Mouse (Mus musculus) heart, postnatal 14 days (tissue): ENCODE measurements around the gene Asb2. TPM values are rescaled to one million over a fixed set of nuclear protein-coding genes. Genes with fewer than 3 reads are reported as not detected.

Source experiments
- DNase-seq, 2 experiments: peaks; one replicate each; pipeline ENCODE4 v3.0.0; 2021 to 2022
- intact Hi-C: fragments of 180-260 bp; cut with DNase I; formaldehyde crosslinking; loops from one replicate; pipeline ENCODE4 v1.15.1; 2025
- total RNA-seq, 2 experiments: library from RNA; stranded (reverse); gene quantifications; 2 replicates each; pipeline ENCODE4 v1.2.3; 2021

Asb2 gene
- total RNA-seq, 2 experiments from 2014 or later = 470 to 485 TPM

DNA sequence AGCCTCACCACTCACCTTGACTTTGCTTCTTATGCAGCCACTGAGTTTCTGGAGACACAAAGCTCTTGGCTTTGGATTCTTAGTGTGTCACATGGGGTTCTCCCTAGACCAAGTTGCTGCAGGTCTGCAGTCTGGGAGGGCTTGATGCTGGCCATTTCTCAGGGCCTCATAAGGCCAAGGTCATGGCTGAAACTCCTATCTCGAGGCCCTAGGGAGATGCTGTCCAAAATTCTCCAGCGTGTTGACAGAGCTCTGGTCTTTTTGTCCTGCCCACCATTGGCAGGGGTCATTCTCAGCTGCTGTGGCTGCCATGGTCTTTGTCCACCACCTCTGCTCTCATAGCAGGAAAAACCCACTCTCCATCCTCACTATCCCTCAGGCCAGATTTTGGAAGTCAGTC lies 11.4 kb upstream of the Asb2 start:
- intact Hi-C loops = loop anchor here (1.0 kb wide), 1 partner anchor 42 kb away; no protein-coding TSS in a partner anchor
- DNase-seq = no peak

GRCm38 (mm10) chr12:103362336-103362735 lies 6.5 kb upstream of the Asb2 start:
- intact Hi-C loops = no loop called here
- DNase-seq = peak; percentile 52 to 57

- DNase-seq = no peak
Measured at GRCm38 (mm10) chr12:103361539-103362307, 5.9 kb upstream of the Asb2 start.

DNA sequence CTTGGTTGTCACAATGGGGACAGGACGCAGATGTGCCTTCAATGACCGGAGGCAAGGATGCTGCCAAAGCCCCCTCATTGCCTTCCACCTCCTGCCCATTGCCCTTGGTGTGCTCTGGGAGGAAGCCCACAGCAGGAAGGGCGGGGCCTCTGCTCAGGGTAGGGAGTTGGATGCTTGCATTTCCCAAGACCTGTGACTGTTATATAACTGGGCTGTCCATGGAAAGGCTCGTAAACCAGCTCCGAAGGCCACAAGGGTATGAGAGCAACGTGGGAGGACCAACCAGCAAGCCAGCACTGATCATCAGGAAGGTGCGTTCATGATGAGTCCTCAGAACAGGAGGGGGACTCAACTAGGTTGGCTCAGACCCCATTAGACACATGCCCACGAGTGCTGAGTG lies 5.0 kb upstream of the Asb2 start:
- DNase-seq = no peak
- intact Hi-C loops = no loop called here

More at GRCm38 (mm10) chr12:103361539-103362307, 5.9 kb upstream of the Asb2 start:
- intact Hi-C loops = no loop called here

DNA sequence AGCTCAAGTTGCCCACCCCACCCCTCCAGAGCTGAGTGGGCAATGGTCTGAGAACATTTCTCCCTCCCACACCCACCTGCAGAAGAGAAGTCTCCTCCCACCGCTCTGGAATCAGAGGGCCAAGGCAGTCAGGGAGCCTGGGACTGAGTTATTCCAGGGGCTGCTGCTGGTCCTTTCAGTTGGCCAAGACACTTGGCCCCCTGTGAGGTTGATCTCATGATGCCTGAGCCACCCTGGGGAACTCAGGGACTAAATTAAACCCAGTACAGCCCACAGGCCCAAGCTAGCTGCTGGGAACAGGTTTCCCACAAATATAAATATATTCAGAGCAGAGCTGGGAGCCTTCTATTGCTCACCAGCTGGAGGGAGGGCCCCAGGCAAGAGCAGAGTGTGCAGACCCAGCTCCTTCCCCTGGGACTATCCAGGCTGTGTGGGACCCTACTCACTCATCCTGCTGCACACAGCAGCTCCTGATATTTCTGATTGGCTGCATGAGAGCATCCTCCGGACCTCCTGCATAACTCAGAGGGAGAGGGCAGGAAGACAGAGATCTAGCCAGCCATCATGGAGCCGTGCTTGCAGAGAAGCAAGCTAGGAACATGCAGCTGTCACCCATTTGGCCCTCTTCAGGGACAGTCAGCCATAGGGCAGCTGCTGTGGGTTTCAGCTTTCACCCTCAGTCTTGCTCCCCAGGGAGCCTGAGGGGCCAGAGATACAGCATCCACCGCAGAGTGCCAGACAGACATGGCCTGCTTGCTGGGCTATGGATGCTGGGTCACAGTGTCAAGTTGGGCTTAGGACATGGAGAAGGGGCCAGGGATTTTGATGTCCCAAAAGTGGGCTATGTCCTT lies 3.4 kb upstream of the Asb2 start:
- DNase-seq = no peak
- intact Hi-C loops = no loop called here

GRCm38 (mm10) chr12:103358216-103358615 lies 2.4 kb upstream of the Asb2 start:
- intact Hi-C loops = no loop called here
- DNase-seq = peak; percentile 67 to 74

DNA sequence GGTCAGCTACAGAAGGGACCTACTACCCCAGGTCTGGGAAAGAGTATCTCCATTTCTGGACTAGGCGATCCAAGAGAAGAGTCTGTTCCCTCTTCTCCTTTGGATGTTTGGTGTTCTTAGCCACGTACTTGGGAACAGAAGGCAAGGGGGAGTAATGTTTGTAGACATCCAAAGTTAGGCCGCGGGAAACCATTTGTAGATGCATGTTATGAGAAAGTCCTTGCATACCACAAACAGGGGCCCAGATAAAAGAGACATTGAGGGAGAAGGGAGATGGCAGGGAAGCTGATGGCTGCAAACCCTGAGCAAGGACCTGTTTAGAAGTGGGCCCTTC lies 581 bp upstream of the Asb2 start:
- intact Hi-C loops = no loop called here
- no peak for DNase-seq

DNA sequence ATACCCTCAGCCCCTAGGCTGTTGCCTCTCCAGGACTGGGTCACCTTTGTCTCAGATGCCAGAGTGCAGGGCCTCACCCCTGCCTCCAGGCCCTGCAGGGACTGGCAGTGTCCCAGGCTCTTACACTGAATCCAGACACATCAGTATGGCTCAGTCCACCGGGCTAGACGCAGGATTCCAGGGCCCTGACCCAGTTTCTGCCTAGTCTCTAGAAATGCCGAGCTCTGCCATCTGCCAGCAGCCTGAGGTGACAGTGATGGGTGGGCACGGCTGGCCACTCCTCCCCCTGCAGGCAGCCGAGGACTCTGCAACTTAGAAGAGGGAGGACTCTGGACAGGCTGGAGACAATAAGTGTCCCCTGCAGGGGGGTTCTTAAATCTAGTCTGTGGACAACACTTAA lies 2.3 kb downstream of the Asb2 start:
- intact Hi-C loops = no loop called here
- DNase-seq = peak; percentile 71 to 81

- intact Hi-C loops = no loop called here
- DNase-seq = peak; percentile 43 to 63
Measured at GRCm38 (mm10) chr12:103352735-103353134, 3.1 kb downstream of the Asb2 start.

- intact Hi-C loops = loop anchor here (2.0 kb wide), 1 partner anchor 20 kb away; no protein-coding TSS in a partner anchor
- peak; percentile 82 to 90 for DNase-seq
Measured at GRCm38 (mm10) chr12:103348506-103348905, 7.3 kb downstream of the Asb2 start.

DNA sequence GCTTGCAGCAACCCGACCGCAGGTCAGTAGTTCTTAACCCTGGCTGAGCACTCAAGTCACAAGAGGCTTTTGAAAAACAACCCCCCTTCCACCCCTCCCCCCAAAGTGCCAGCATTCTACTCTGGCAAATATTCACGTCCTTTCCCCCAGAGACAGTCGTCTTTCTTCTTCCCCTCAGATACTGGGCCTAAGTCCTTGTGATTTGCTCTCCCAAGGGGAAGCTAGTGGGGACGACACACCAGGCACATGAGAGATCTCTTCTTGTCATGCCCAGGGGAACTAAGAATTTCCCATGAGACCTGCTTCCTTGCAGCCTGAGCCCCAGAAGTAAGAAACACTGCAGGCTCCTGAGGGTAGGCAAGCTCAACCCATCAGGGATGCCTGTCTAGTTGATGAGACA lies 8.4 kb downstream of the Asb2 start:
- intact Hi-C loops = no loop called here
- DNase-seq = no peak

GRCm38 (mm10) chr12:103346945-103347344 lies 8.9 kb downstream of the Asb2 start:
- DNase-seq = no peak
- intact Hi-C loops = no loop called here

- intact Hi-C loops = no loop called here
- DNase-seq = no peak
Measured at GRCm38 (mm10) chr12:103344934-103345333, 10.9 kb downstream of the Asb2 start.

GRCm38 (mm10) chr12:103343456-103343855 lies 12.3 kb downstream of the Asb2 start:
- intact Hi-C loops = no loop called here
- DNase-seq = no peak

DNA sequence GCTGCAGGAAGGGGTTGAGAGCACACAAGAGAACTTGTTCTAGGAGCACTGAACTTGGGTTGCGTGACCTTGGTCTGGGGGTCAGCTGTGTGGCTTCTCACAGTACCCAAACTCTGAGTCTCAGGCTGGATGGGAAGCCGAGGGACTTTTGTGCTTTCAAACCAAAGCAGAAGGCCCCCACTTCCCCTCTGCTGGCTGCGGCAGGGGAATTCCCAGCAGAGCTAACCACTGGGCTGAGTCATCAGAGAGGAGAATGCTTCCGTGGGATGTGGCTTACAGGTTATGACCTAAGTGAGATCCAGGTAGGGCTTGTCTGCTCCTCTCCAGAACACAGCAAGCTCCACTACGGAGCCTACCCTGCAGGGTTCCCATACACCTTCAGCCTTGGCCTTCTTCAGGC lies 14.6 kb downstream of the Asb2 start:
- DNase-seq = no peak
- intact Hi-C loops = no loop called here

DNA sequence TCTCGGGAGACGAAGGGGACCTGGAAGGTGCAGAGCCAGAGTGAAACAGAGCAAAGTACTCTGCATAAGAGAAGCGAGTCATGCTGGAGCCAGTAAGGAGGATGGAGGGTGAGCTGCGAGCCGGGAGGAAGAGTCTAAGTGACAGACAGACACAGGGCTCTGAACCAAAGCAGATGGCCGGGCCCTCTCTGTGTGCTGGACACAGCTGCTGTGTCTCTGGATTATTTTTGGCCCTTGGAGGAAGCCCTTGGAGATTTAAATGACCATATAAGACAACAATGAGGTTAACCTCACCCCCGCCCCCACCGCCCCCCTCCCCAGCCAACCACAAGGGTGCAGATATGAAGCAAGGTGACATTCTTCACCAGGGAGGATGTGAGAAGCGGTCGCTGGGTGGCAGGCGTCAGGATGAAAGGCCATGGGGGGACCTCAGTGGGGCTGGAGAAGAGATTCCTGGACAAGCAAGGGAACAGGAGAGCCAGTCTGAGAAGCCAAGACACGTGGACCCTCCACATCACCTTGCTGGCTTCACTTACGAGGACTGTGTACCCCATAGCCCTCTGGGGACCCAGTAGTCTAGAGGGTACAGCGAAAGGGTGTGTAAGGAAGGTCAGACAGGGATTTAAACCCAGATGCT lies 17.5 kb downstream of the Asb2 start:
- DNase-seq = peak; percentile 48 to 63
- intact Hi-C loops = no loop called here

DNA sequence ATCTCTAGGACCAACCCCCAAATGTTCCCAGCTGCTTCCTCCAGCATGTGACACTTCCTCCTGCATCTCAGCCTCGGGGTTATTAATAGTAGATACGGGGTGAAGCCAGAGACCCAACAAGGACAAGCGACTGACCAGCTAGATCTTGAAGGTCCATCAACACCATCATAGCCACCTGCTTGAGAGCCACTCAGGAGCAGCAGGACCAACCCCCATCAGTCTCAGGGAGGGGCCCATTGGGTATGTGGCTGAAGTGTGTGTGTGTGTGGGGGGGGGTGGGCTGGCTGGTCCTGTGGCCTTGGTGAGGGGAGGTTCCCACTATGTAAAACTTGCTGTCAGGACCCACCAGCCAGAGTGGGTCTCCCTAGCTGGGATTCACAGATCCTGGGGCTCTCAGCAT lies 19.0 kb downstream of the Asb2 start:
- intact Hi-C loops = no loop called here
- peak in 1 of 2 experiments; percentile 48 for DNase-seq

- DNase-seq = no peak
- intact Hi-C loops = no loop called here
Measured at GRCm38 (mm10) chr12:103333426-103333825, 22.4 kb downstream of the Asb2 start.

DNA sequence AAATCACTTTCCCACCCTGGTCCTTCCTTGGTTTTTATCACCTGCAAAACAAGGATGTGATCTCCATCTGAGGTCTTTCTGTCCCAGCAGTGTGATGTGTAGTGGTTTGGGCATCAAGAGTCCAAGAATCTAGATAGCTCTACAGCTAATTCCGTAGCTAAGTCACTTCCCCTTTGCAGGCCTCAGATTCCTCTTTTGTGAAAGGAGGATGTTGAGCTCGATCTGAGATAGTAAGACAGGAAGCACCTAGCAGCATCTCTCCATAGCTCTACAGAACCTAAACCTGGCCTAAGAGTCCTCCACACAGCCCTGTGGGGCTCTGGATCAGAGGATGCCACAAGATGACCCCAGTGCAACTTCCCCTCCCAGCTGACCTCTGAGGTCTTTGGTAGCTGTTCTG lies 22.9 kb downstream of the Asb2 start:
- no peak for DNase-seq
- intact Hi-C loops = no loop called here

DNA sequence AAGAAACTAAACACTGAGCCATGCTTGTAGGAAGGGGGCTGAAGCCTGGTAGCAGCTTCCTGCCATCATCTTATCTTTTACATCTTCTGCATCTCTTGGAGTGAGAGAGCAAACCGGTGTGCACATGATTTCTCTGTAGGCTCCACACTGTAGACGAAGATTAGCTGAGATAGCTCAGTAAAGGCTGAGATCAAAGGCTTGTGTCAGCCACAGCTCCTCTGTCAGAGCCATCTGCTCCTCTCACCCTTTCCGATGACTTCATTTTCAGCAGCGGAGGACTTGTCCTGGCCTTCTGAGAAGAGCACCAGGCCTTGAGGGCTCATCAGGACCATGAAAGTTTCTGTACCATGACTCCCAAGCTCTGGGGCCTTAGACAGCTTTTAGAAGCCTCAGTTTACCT lies 24.3 kb downstream of the Asb2 start:
- no peak for DNase-seq
- intact Hi-C loops = no loop called here
